Mouse (Mus musculus) embryonic fibroblast, embryonic 13.5 days (primary cell): ENCODE results near the gene Tagln2.

Experiments used
- CTCF ChIP-seq: IDR thresholded peaks from 2 replicates; pipeline ENCODE4 v1.5.1; 2011; ENCODE audit warnings: mild to moderate bottlenecking, control low read depth, low read length, moderate library complexity, borderline replicate concordance; ENCODE audit not compliant: insufficient read depth
- POLR2A ChIP-seq: IDR thresholded peaks from 2 replicates; pipeline ENCODE4 v1.6.1; 2011; ENCODE audit warnings: low read depth, mild to moderate bottlenecking, control low read depth, low read length, moderate library complexity

GRCm38 (mm10) chr1:172519644-172520043, 19.8 kb downstream of the Tagln2 start:
- TF ChIP-seq CTCF = no peak
- no peak for TF ChIP-seq POLR2A
